Mouse (Mus musculus): ENCODE measurements around the gene Gm20219. TPM values are rescaled to one million over a fixed set of nuclear protein-coding genes. Genes with fewer than 3 reads are reported as not detected.

Gm20219 gene
- total RNA-seq (2021), result 1 to 10 TPM; 3.3 to 5.4 TPM

DNA sequence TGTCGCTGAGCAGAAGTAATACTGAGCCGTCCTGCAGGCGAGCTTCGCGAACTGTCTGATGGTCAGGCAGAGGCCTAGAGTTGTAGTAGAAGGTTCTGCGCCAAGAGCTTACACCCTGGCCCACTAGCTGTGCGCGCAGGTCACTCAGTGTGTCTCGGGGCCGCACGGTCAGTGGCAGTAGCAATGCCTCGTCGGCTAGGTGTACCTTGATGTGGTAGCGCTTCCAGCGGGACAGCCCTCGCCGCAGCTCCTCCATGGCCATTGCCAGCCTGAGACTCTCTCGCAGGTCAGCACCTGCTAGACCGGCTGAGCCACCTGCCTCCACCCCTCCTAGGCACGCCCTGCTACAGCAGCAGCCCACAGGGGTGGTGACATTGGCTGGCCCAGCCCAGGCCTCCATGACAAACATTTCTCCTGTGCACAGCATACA is at the start of gene Gm20219:
Gene Gm20219 (minus strand): TSS at position 266 of the 430 bp plus-strand sequence.
- DNase-seq, result no peak

DNA sequence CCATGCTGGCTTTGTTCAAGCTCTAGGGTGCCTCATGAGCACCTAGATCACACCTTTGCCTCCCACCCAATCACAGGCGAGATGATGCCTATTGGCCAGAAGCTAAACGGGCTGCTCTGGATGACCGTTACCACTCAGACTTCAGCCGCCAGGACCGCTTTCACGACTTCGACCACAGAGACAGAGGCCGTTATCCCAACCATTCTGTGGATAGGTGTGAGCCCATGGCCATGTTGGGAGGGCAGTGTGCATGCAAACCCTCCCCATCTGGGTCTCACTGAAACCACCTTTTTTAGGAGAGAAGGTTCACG is 49.8 kb upstream of the Gm20219 start:
- no peak for DNase-seq

DNA sequence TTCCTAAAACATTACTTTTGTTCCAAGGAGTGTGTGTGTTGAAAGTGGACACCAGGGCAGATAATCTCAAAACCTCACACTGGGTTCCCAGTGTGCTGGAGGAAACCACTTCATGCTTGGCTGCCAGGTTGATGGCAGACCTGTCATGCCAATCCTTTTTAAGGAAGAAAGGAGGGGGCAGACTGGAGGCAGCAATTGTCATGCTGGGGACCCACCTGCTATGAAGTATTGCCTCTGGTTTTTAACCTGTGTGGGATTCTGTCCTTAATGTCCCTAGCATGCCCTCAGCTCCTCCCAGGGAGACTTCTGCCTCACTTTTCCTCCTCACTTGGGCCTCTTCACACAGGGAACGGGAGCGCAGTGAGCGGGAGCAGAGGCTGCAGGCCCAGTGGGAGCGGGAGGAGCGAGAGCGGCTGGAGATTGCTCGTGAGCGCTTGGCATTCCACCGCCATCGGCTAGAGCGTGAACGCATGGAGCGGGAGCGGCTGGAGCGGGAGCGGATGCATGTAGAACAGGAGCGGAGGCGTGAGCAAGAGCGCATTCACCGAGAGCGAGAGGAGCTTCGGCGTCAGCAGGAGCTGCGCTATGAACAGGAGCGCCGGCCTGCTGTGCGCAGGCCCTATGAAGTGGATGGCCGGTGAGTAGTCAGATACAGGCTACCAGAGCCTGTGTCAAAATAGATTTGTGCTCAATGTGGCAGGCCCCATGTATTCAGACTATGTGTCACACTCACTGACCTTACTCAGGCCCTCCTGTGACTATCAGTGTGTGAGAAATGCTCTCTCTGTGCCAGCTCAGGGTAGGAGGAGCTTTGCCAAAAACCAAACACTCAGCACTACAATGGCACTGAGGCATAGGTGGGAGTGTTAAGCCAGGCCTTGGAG is 49.2 kb upstream of the Gm20219 start:
- DNase-seq, result no peak

GRCm38 (mm10) chr17:56593527-56594271 is 39.5 kb upstream of the Gm20219 start:
- no peak for DNase-seq

- DNase-seq, result no peak
Measured at GRCm38 (mm10) chr17:56592553-56592952, 38.4 kb upstream of the Gm20219 start.

- no peak for DNase-seq
Measured at GRCm38 (mm10) chr17:56588921-56589320, 34.7 kb upstream of the Gm20219 start.

GRCm38 (mm10) chr17:56587773-56588172 is 33.6 kb upstream of the Gm20219 start:
- DNase-seq, result no peak

DNA sequence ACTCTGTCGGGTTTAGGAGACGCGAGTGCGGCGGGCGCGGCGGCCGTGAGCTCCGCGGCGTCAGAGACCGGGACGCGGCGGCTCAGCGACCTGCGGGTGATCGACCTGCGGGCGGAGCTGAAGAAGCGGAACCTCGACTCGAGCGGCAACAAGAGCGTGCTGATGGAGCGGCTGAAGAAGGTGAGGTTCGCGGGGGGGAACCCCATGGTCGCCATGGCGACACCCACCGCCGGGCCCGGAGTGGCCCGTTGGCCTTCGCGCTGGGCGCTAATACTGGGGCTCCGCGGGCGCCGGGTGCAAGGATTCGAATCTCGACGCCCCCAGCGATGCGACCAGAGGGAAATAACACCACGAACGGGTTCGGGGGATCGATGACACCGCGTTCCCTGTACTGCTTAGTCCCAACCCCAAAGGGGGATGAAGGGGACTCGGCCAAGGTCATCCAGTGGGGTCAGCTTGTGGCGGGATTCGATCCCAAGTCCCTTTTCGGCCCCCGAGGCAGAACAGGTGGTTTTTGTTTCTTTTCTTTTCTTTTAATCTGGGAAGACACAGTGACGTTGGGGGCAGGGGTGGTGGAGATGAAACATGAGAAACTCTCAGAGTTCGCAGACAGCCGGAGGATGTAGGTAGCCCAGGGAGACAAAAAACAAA is 31.1 kb upstream of the Gm20219 start:
- DNase-seq, result no peak

- DNase-seq, result peak; percentile 100
Measured at GRCm38 (mm10) chr17:56584257-56585130, 30.3 kb upstream of the Gm20219 start, which contains the start of the genes Safb2 and Safb. Gene Safb2, minus strand, starts transcription at chr17:56584585. Gene Safb, plus strand, starts transcription at chr17:56584825.

DNA sequence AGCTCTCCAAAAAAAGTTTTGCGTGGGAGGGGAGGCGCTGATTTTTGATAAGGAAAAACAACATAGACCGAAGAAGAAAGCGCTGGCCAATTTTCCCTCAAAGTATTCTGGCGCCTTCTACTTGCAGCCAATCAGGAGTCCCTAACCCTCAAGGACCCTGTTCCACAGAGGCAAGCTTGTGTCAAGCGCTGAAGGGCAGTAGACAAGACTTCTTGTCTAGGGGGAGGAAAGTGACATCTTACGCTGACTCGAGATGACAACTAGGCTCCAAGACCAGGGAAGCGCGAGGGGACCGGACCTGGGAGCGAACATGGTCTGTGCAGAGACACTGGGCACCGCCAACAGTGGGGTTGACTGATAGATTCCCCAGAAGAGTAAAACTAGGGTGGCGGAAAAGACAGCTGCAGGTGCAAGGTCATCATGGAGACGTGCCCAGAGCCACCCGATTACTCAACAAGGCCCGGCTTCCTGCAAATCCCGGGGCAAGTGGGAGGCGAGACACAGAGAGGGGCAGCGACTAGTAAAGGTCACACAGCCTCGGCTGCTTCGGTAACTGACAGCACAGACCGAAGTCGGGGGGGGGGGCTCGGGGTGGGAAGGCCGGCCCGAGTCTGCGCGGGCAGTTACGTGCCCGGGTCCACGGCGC is 29.5 kb upstream of the Gm20219 start:
- peak in 1 of 2 experiments; percentile 37 for DNase-seq

GRCm38 (mm10) chr17:56583071-56583470 is 28.9 kb upstream of the Gm20219 start:
- DNase-seq, result no peak

- DNase-seq, result no peak
Measured at GRCm38 (mm10) chr17:56572939-56573338, 18.8 kb upstream of the Gm20219 start.

- no peak for DNase-seq
Measured at GRCm38 (mm10) chr17:56572154-56572553, 18.0 kb upstream of the Gm20219 start.

- DNase-seq, result no peak
Measured at GRCm38 (mm10) chr17:56570287-56570686, 16.1 kb upstream of the Gm20219 start.

DNA sequence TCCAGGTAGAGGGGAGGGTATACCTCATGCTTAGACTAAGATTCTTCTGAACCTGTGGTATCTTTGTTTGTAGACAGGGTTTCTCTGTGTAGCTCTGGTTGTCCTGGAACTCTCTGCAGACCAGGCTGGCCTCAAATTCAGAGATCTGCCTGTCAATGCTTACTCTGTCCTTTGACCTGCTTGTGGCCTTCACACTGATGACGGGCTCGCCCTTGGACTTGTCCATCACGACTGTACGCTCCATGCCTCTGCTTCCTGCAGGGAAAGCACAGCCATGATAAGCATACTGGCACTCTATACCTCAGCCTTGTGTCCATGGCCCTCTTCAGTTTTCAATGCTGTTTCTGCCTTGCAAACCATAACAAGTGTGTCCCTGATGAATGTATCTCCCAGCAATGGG is 13.2 kb upstream of the Gm20219 start:
- no peak for DNase-seq

DNA sequence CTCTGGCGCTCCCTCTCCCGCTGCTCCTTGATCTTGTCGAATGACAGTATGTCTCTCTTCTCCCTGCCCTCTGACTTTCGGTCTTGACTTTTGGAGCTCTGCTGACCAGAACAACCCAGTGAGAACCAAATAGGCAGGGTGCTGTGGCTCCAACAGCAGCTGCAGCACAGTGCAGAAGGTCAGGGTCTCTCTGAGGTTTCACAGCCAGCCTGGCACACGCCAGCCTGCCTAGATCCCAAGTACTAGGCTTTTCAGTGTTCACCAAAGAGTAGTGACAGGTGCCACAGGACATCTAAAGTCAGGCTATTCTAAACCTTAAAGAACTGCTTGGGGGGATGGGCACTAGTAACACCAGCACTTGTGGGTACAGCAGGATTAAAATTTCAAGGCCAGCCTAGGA is 12.7 kb upstream of the Gm20219 start:
- no peak for DNase-seq

GRCm38 (mm10) chr17:56566293-56566692 is 12.1 kb upstream of the Gm20219 start:
- DNase-seq, result no peak

DNA sequence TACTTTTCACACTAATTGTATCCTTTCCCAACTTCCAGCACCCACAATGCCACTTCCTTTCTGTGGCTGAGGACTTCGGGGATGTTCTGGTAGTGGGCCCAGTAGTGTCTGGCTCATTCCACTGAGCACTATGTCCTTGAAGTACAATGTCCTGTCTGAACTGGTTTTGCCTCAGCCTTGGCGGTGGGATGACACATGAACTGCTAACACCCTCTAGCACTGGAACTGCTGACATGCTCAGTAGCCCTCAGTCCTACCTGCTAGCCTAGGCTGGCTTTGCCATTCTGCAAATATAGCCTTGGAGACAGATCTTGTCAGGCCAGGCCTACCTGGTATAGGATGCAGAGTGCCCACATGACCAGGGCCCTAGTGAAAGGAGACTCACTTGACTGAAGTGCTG is 7.7 kb upstream of the Gm20219 start:
- no peak for DNase-seq

DNA sequence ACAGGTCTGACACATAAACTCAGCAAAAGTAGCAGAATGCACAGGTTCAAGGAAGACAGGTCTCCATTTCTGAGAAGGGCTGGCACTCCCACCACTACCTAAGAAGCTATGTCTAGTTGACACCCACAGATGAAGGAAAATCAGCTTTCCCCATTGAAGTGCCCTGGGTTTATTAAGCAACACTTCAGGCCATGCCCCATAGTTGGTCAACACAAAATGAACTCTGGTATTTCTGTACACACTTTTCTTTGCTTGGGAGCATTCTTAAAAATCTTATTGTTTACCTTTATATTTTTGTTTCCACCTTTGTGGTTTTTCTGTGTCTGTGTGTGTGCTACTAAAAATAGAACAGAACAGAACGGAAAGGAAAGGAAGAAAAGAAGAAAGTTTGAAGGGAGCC is 5.9 kb upstream of the Gm20219 start:
- no peak for DNase-seq

DNA sequence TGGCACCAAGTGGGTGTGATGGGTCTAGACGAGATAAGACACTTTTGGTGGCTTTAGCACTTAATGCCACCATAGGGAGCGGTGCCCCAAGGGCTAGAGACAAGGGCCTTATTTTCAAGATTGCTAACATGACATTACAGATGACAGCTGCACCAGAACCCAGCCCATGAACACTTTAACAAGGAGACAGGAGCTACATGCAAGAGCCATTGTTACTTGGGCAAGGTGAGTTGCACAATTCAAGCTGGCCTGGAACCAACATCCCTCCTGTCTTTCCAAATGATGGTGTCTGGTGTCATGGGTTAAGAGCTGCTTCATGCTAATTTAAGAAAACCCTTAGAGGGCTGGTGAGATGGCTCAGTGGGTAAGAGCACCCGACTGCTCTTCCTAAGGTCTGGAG is 5.2 kb upstream of the Gm20219 start:
- DNase-seq, result no peak

DNA sequence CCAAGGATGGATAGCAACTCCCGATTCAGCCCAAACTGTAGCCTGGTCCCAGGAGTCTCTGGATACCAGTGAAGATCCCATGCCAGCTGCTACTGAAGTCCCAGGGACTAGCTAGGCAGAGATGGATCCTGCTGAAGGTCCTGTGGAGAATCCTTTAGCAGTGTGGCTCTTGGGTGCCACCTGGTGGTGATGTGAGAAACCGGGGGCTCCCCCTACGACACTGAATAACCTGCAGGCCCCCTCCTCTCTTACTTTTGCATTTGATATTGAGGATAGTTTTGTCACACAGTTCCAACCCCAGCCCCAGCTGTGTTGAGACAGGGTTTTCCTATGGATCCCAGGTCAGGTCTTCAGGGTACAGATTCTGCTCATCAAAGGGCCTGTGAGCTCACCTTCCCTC is 4.3 kb upstream of the Gm20219 start:
- peak; percentile 69 to 73 for DNase-seq
